Mouse (Mus musculus) thymus, postnatal 10 days (tissue): Measurements from ENCODE around the gene Izumo1.
"Not testable (repeated sequence)": the region's sequence is repeated elsewhere in the genome, so short reads cannot be mapped to it uniquely, and the experiment has no call there.

Source experiments
- DNase-seq, 2 experiments: peaks; one replicate each; pipeline ENCODE4 v3.0.0; 2021; ENCODE audit warnings: low spot score in 2 of 2

Izumo1 gene

DNA sequence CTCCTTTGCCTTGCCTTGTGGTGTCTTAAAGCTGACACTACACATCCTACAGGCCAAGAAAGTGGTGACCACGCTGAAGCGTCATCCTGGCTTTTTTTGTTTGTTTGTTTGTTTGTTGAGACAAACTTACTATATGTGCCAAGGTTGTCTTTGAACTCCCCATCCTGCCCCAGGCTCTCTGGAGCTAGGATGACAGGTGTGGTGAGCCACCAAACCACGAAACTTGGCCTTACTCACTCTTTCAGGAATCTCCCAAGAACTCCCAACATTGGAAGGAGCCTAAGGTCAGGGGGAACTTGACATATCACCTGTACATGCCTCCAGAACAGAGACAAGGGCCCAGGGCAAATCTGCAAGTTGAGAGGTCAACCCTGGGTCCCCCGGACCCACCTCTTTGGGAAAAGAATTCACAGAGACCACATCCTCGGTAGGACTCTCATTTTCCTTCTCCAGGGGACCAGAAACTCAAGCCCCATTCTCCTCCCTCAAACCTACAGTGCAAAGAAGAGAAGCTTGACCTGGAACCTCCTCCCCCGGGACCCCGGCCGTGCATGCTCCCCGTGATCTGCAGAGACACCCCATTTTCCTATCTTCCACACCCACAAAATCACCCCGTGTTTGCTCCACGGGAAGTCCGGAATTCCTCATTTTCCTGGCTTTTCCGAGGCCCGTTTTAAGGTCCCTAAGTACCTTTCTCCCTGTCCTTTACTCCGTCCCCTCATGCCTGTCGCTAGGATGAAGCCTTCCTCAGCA lies 21.1 kb downstream of the Izumo1 start:
- DNase-seq = no peak

DNA sequence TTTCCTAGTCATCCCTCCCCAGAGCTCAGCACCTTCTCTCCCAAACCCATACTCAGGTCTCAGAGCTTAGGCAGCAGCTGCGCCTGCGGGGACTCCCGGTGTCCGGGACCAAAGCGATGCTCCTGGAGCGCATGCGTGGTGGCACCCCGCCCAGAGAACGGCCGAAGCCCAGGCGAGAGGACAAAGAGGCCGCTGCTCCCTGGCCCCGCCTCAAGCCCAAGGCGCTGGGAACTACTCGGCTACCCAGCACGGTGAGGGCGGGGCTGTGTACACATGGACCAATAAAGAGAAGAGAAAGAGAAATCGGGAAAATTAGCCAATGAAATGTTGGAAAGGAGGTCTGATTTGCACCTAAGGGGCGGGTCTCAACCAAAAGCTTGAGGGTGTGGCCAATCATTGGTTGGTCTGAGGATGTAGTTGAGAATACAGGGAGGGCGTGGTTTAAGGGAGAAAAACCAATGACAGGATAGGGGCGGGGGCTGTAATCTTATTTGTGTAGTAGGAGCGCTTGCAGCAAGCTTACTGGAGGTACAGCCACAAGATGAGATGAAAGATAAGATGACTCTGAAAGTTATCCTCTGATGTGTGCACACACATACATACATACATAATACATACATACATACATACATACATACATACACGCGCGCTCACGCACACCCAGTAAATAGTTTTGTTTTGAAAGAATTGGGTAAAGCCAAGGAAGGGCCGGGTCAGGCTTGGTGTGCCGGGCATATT lies 22.0 kb downstream of the Izumo1 start:
- DNase-seq = peak; percentile 80 to 83

DNA sequence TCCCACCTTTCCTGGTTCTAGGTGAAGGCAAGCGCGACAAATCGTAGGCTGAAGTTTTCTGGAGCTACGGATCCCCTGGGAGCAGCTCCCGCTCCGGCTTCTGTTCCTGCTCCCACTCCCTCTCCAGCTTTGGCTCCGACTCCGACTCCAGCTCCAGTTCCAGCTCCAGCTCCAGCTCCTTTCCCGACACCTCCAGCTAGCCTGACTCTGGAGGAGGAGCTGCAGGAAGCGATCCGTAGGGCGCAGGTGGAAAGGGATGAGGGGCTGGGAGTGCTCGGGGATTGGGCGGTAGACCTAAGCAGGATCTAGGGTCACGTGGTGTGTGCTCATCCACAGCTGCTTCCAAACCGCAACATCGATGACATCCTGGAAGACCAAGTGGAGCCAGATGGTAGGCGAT lies 22.6 kb downstream of the Izumo1 start:
- no peak for DNase-seq

DNA sequence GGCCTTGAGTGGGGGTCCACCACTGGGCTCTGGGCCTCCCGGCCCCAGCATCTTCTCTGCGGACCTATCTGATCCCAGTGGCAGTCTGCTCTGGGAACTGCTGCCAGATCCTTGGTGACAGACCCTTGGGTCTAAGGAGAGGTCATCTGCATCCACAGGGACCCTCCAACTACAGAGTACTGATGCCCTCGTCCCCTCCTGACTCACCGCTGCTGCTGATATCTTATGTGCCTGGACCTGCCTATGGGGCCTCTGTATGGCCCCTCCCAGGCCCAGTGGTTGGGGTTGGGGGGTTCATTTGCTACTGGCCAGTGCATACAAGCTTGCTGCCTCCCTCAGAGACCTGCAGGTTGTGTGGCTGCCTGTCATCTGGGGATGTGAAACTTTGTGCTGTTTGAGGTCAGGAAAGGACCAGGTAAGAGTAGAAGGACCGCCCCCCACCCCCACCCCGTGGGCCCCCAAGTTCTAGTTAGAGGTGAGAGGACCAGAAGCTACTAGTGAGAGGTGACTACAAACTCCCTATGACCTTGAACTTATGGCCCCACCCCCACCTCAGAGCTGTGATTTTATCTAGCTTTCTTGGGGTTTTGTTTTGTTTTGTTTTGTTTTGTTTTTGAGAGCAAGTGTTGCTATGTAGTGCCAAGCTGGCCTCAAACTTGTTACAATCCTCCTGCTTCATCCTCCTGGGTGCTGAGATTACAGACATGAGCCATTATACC lies 23.4 kb downstream of the Izumo1 start:
- DNase-seq = no peak

DNA sequence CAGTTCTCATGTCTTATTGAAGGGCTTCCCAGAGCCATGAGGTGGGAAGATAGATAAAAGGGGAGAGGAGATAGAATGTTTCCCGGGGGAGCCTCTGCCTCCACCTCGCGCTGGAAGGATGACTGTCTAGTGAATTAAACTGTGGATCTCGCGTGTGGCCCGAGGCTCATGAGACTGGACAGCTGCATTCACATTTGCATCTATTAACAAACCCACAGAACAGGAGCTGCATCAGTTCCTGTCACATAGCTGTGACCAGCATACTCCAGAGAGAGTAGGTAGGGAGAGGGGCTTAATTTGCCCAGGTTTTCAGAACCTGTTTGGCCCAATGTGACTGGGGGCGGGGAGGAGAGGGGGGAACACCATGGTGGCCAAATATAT lies 24.0 kb downstream of the Izumo1 start:
- no peak for DNase-seq

DNA sequence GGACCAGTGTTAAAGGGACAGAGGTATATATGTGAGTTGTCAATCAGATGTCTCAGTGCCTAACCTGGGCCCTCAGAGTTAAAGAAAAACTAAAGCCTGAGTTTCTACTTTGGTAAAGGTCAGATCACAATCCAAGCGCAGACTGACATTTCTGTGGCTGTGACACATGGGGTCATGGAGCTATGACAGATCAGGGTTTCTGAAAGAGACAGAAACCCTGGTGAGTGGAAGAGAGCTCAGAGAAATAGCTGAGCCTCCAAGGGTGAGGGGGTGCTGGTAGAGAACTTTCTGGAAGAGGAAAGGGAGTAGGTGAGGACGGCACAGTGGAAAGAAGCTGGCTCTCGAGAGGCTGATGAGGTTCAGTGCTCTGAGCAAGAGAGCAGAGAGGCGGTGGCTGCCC lies 25.1 kb downstream of the Izumo1 start:
- DNase-seq = no peak

DNA sequence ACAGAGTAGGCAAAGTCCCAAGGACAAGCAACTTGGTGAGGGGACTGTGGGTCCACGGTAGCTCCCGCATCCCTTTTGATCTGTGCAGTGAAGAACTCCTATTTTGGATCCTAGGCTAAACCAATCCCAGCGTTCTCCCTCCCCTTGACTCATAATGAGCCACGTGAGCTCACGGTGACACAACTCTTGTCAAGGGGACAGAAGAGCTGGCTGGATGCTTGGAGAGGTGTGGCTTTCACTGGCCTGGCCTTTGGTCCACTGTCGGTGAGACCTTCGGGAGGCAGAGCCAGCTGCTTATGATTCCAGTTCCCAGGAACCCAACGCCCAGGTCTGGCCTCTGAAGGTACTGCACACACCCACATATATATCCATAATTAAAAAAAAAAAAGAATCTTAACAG lies 27.7 kb downstream of the Izumo1 start:
- no peak for DNase-seq

DNA sequence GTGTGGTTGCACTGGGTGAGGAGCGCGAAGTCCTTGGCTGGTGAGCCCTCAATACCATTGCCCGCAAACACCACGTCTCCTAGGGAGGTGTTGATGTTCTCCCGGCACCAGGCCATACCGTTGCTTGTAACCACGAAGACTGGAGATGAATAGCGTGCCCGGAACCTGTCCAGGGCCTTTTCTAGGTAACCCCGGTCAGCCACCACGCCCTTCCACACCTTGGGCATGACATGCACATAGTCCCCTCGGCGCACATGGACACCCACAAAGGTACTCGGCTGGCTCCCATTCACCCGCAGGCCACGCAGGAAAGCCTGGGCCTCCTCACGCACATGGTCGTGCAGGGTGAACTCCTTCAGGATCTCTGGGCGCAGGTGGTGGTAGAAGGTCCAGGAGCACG lies 28.9 kb downstream of the Izumo1 start:
- not testable (repeated sequence) for DNase-seq

DNA sequence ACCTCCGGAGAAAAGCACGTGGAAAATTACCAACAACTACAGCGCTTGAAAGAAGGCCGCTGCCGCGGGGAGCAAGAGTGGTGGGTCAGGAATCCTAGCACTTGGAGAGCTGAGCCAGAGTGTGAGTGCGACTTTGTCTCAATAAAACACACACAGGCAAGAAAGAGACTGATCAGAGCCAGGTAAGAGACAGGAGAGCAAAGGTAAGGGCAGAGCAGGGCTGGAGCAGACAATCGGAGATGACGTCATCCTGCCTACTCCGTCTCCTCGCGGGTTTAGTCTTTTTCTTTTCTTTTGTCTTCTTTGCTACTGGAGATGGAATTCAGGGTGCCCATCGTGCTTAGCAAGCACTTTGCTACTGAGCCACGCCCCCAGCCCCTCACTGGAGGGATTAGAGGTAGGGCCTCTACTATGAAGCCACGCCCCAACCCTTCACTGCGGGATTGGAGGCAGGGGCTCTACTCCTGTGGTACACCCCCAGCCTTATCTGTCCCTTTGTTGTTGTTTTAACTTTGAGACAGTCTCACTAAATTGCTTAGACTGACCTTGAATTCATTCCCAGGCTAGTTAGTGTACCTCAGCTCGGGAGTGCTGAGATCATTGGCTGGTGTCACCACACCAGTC lies 32.9 kb downstream of the Izumo1 start:
- no peak for DNase-seq

DNA sequence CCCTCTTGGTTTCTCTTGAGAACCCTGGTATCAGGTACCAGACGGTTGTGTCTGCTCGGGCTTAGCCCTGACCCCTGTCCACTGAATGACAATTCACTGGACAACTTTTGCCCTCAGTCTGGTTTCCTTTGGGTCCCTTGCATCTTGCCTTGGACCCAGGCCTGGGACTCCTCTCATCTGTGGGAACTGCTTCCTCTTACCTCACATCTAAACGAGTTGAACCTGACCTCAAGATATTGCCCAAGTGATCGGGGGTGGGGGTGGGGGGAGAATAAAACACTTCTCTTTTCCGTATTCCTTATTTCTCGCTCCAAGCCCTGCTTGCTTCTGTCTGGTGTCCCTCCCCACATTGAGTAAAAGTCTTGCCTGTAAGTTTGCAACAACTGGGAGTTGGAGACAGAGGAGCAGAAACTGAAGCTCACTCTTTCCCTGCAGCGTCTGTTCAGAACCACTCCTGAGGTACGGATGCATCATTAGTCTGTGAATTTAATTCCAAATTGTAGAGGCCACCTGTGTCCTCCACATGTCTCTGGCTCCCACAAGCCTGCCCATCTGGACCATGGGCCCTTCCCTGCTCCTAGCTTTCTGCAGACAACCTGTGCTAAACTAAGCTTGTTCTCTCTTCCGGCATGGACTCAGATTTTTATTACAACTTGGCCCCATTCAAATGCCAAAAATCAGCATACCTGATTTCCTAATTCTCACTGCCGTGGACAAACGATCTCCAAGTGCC lies 39.3 kb downstream of the Izumo1 start:
- no peak for DNase-seq

DNA sequence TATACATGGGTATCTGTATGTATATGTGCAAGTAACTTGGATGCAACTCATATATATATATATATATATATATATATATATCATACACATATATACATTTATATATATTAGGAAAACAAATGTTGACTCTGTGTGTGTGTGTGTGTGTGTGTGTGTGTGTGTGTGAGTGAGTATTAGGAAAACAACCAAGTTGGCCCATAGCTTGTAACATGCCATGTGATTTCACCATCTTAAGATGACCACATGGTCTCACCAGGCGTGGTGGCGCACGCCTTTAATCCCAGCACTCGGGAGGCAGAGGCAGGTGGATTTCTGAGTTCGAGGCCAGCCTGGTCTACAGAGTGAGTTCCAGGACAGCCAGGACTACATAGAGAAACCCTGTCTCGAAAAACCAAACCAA lies 40.1 kb downstream of the Izumo1 start:
- not testable (repeated sequence) for DNase-seq

DNA sequence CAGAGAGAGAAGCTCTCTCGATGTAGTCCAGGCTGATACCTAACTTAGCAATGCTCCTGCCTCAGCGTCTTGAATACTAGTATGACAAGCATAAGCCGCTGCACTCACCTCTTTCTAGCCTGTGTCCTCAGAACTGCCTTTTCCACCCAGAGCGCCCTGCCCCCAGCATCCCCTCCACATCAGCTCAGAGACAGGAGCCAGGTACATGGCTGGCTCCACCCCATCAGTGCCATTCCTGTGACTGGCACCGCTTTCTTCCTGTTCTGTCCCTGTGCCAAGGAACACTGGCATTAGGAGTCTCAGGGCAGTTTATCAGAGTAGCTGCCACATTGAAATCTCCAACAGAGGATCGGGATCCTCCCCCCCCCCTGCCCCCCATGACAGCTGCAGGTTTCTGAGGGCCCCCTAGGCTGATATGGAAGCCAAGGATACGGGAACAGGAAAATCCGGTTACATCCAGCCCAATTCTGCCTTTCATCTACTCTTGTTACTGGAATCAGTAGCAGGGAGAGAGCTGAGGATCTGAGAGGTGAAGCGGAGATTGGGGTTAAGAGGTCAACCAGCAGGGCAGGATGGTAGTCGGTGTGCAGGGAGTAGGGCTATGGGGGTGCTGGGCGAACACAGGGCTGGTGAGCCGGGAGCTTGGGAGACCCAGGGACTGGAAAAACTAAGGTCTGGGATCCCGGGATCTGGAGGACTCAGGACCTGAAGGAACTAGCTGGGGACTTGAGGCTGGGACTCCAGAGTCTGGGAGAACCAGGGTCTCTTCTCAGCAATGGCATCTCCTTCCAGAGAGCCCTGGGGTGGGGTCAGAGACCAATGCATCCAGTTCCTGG lies 43.9 kb downstream of the Izumo1 start:
- DNase-seq = no peak

DNA sequence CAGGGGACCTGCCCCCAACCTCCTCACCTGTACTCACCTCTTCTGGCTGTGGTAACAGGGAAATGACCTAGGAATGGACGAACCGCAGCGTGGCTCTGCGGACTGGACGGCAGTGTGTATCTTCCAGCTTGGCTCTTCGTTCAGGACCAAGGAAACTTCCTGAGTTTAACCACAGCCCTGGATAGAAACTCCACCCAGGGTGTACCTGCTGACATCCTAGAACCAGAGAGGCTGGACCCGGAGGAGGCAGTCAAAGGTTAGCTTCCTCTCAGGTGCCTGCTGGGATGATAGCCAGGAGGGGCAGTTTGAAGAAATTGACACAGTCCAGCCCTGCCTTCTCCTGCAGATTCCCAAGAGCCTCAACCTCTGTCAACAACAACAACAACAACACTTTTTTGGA lies 44.5 kb downstream of the Izumo1 start, which contains the start of gene Fut2:
Gene Fut2 (minus strand): TSS at position 234 of the 400 bp plus-strand sequence.
- no peak for DNase-seq

DNA sequence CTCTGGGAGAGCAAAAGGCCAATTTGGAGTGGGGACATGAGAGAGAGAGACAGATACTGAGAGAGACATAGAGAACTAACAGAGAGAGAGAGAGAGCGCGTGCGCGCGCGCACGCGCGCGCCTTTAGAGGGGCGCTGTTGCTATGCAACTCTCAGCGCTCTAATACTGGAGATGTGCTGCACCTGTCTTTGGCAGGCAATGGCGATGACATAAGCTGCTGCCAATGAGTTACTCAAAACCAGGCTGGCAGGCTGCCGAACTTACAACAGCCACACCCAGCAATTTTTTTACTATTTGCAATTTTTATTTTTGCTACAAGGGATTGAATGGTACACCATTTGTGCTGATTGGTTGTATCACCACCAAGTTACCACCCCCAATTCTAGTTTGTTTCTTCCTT lies 46.1 kb downstream of the Izumo1 start:
- DNase-seq = no peak

DNA sequence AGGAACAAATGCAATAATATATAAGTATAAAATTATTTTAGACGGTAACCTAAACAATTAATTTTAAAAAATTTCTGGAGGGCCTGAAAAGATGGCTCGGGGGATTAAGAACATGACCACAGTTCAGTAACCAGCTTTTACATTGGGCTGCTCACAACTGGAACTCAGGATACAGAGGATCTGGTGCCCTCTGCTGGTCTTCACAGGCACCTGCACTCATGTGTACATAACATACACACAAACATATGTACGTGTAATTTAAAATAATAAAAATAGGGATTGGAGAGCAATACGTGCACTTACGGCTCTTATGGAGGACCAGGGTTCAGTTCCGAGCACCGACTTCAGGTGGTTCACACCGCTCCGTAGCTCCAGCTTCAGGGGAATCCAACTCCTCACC lies 47.3 kb downstream of the Izumo1 start:
- no peak for DNase-seq

DNA sequence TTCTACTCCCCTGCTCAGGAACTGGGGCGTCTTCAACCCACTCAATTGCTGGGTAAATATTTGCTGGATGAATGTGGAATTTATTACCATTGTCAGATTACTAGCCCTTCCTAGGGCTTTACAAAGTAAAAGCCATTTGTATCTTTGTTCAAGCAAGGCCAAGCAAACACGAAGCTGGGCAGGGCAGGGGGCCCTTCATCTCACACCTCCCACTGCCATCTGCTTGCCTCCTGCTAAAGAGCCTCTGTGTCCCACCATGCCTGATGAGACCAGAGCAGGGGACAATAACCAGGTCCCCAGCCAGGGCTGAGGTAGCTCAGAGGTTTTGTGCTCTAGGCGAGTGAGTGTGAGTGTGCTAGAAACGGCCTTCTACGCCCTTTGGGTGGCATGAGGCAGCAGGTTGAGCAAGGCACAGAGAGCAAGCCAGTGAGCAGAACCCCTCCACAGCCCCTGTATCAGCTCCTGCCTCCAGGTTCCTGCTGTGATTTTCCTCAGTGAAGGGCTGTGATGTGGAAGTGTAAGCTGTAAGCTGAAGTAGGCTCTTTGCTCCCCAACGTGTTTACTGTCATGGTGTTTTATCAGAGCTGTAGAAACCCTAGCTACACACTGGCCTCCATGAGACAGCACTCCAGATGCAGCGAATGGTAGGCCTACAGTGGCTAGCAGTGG lies 56.1 kb downstream of the Izumo1 start:
- DNase-seq = no peak
